Mouse (Mus musculus): ENCODE data around the gene Ifna2.

The Ifna2 gene

DNA sequence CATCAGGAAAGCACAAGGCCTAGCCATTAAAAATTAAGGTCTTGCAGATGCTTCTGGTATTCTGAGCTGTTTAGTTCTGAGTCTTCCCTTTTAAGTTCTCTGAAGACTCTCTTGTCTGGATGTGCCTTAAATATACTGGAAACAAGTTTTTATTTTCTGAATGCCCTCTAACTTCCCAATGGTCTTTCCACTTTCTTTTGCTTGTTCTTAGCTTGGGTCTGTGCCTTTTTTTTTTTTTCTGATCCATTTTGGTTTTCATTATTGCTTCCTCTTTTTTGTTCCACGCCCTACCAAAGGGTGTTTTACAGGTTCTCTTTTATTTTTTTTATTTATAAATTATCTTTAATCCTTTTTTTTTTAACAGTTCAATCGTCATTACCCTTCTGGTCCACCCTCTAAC, 39.4 kb downstream of the Ifna2 start, which contains the start of gene Ifna13:
Gene Ifna13, minus strand, starts transcription at position 101 of the 400 bp plus-strand sequence.
- DNase-seq, result no peak

DNA sequence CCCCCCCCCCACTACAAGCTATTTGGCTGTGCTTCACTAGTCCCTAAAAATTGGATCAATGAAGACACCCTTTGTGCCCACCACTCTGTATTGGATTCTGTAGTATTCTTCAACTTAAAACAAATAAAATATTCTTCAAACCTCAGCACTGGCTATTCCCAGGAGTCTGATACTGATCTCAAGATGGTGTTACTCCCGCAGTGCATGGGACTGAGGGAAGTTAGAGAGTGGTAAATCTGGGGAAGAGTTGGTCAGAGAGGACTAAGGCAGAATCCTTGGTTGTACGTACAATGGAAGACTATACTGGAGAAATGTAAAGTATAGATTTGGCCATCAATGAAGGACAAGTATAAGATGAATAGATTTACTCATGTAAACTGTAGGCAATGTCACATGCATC, 41.2 kb downstream of the Ifna2 start:
- DNase-seq, result no peak

DNA sequence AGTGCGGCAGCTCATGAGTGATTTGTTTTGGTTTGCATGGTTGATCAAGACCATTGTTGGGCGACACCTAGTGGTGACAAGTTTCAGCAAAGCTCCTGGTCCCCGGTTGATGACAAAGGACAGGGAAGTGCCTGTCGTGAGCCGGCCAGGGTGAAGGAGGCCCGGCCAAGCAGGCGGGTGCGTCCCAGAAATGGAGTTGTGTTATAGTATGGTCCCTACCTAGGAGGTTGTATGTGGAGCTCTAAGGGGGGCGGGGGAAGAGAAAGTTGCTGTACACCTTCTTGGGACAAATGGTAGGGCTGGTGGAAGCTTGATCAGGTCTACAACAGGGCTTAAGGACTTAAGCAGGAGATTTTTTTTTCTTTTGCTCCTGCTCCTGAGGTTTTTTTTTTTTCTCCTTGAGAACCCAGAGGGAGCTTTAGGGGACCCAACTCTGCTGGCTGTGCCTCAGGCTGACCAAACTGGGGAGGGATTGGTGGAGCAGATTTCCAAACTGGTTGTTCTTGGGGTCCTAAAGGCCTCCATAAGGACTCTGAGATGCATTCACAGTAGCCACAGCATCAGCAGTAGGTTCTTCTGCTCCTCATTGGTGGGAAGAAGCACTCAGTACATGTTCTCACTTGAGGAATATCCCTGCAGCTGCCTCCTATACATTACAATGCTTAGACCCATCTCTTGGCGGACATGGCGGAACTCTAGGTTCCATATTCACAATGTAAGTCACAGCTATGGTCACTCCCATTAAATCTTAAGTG, 42.5 kb downstream of the Ifna2 start:
- peak; percentile 99 for DNase-seq

DNA sequence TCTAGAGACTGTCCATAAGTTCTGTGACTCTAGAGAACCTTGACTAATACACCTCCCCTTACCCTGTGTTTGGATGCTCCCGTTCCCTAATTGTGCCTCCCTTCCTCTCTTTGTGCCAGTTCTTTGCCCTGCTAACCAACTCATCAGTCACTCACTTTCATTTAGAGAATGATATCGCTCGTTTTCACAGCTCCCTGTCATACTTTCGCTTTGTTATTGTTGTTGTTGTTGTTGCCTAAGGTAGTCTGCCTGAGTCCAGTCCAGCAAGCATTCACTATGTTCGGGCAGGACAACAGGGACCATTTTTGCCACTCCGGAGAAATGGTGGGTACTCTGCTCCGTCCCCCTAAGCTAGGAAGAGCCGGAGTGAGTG, 43.0 kb downstream of the Ifna2 start:
- DNase-seq, result no peak

DNA sequence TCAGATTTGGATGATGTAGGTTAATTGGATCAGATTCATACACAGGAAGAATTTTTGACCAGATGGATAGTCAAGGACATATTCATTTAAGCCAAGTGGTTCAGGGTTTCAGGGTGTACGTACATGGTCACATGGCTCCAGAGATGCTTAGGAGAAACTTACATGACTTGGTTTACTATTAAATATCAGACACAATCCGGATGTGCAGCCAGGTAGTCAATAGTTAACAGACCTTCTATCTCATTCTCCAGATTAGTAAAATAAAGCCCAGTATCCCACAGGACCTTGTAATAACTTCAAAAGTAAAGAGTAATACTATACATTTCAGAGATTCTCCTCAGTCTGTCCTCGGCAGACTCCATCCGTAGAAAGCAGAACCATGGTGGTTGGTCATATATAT, 49.4 kb downstream of the Ifna2 start, which contains the start of gene C87499:
Gene C87499, minus strand, starts transcription at position 101 of the 400 bp plus-strand sequence.
- DNase-seq, result no peak
